Mouse (Mus musculus): ENCODE data around the gene Ccdc120. TPM values are rescaled to one million over a fixed set of nuclear protein-coding genes. Genes with fewer than 3 reads are reported as not detected.

The Ccdc120 gene
- polyA plus RNA-seq (2014; fragmentation: Nextera tagmentation; extraction: Ambion mirVana), result 14.1 and 15.4 TPM in 2 replicates

DNA sequence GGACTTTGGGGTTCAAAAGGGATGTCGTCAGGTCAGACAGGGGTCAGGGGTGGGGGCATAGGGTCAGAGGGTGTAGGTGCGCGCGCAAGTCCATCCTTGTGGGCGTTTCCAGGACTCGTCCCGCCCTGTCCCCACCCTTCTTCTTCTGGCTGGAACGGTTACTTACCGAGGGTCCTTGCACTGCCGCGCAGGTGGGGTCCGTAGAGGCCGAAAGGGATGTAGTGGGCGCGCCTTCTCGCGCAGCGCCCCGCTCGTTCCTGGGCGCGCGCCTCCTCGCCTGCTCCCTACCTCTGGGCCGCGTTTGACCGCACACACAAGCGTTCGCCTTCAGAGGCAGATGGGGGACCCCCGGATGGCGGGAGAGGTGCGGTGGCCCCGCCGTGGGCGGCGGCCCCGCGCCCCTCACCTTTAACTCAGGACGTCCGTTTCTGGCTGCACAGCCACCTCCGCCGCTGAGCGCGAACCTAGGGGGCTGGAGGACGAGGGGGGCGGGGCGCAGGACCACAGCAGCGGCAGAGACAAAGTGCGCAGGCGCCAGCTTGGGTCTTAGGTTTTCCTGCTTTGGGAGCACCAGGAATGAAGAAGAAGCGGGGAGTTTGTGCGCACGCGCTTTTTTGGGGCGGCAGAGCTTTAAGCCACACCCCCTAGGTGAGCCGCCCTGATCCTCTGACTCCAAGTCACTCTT lies at the start of gene Ccdc120:
Gene Ccdc120, minus strand, starts transcription at position 474 of the 685 bp plus-strand sequence.
- WGBS, result 9% methylated on average over 49 of the region's 56 CpGs
- H3K9ac ChIP-seq (ENCODE audit: low read length), result peak within 1 kb of the TSS; percentile 45
- no peaks in the 10 kb centered on the region for H3K4me1 ChIP-seq (replicated peaks; ENCODE audit: control insufficient read depth, insufficient read depth, low read length)
- no peaks in the 10 kb centered on the region for H3K9me3 ChIP-seq (ENCODE audit: control insufficient read depth, low read length)
- H3K4me2 ChIP-seq (ENCODE audit: low read length), result peak within 1 kb of the TSS; percentile 48
- H3K27me3 ChIP-seq (replicated peaks; ENCODE audit: control insufficient read depth, insufficient read depth, low read length), result no peaks in the 10 kb centered on the region
- DNase-seq (ENCODE audit: low spot score) (peak; percentile 73), ATAC-seq (replicated peaks; ENCODE audit: low FRiP score, low TSS enrichment, low read depth) (peak; percentile 85)
- no peak within 1 kb of the TSS for H3K27ac ChIP-seq (ENCODE audit: low read depth)
- H3K36me3 ChIP-seq (ENCODE audit: control insufficient read depth, insufficient read depth, low read length), result no peaks in the 10 kb centered on the region
- H3K4me3 ChIP-seq (ENCODE audit: low read depth, low read length), result peak within 1 kb of the TSS; percentile 54

DNA sequence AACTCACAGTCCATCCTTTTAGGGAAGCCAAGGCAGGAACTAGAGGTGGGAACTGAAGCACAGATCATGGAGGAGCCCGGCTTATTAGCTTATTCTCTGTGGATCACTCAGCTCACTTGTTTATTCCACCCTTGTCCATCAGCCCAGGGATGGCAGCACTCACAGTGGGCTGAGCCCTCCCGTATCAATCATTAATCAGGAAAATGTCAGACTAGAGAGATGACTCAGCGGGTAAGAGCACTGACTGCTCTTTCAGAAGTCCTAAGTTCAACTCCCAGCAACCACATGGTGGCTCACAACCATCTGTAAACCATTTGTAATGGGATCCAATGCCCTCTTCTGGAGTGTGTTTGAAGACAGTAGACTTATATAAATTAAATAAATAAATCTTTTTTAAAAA lies 46.6 kb upstream of the Ccdc120 start:
- no peak for ATAC-seq (replicated peaks; ENCODE audit: low FRiP score, low TSS enrichment, low read depth)
- Histone ChIP-seq H3K4me2 (ENCODE audit: low read length) (no peak overlapping the region), H3K27me3 (replicated peaks; ENCODE audit: control insufficient read depth, insufficient read depth, low read length) (no peaks in the 10 kb centered on the region), H3K36me3 (ENCODE audit: control insufficient read depth, insufficient read depth, low read length) (peaks cover 23% of the 10 kb centered on the region), H3K4me3 (ENCODE audit: low read depth, low read length) (no peak overlapping the region), H3K27ac (ENCODE audit: low read depth) (no peak overlapping the region), H3K9ac (ENCODE audit: low read length) (no peak overlapping the region), H3K4me1 (replicated peaks; ENCODE audit: control insufficient read depth, insufficient read depth, low read length) (no peaks in the 10 kb centered on the region), H3K9me3 (ENCODE audit: control insufficient read depth, low read length) (no peaks in the 10 kb centered on the region)
- 82% methylated on average over 3 of the region's 3 CpGs for WGBS
- DNase-seq (ENCODE audit: low spot score), result no peak

DNA sequence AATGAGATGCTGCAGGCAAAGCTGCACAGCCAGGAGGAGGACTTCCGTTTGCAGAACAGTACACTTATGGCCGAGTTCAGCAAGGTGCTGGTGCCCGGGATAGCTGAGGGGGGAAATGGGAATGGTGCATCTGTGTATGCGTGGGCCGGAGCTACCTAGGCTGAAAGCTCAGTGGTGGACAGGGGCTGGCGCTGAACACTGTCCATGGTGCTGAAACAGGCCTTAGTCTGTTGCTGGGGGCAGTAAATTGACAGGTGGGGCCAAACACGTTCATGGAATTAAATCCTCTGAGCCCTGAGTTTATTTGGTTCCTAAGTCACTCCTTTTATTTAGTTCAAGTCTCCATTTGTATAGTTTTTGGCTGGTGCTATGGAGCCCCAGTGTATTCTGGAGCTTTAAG lies 44.3 kb upstream of the Ccdc120 start:
- no peak for ATAC-seq (replicated peaks; ENCODE audit: low FRiP score, low TSS enrichment, low read depth)
- no peaks in the 10 kb centered on the region for H3K27me3 ChIP-seq (replicated peaks; ENCODE audit: control insufficient read depth, insufficient read depth, low read length)
- peaks cover 9% of the 10 kb centered on the region for H3K36me3 ChIP-seq (ENCODE audit: control insufficient read depth, insufficient read depth, low read length)
- no peak overlapping the region for H3K9ac ChIP-seq (ENCODE audit: low read length)
- DNase-seq (ENCODE audit: low spot score), result peak; percentile 66
- WGBS, result 23% methylated on average over 7 of the region's 7 CpGs
- peaks cover 6% of the 10 kb centered on the region; the same call in 1 of the 2 replicates for H3K4me1 ChIP-seq (replicated peaks; ENCODE audit: control insufficient read depth, insufficient read depth, low read length)
- no peaks in the 10 kb centered on the region for H3K9me3 ChIP-seq (ENCODE audit: control insufficient read depth, low read length)
- H3K4me2 ChIP-seq (ENCODE audit: low read length), result no peak overlapping the region
- no peak overlapping the region for H3K4me3 ChIP-seq (ENCODE audit: low read depth, low read length)
- H3K27ac ChIP-seq (ENCODE audit: low read depth), result no peak overlapping the region

DNA sequence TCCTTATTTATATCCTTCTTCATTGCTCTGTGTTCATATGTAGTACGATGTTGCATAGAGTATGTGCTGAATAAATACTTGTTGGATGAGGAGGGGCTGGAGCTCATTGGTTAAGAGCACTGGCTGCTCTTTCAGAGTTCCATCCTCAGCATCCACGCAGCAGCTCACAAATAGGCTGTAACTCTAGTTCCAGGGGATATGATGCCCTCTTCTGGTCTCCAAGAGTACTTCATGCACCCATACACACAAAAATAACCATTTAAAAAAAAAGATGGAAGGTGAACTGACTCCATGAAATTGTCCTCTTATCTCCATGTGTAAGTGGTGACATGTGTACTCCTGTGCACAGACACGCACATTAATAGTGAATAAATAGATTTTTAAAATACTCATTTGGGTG lies 42.7 kb upstream of the Ccdc120 start:
- H3K4me1 ChIP-seq (replicated peaks; ENCODE audit: control insufficient read depth, insufficient read depth, low read length), result peaks cover 6% of the 10 kb centered on the region; the same call in 1 of the 2 replicates
- H3K9ac ChIP-seq (ENCODE audit: low read length), result no peak overlapping the region

DNA sequence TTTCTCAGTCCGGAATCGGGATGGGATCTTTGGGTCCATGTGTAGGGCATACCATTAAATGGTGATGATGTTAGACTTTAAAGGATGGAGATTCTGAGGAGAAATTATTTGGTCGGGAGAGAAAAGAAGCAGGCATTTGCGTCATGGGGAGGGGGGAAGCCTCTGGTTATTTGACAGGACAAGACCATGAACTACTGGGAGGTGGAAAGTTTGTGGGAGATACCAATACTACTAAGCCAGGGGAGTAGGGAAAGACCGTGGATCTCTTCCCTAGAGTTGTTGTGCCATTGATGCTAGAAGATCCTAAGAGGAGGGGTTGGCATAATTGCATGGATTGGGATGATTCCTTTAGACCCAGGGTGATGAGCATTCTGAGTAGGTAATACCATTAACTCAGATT lies 39.6 kb upstream of the Ccdc120 start:
- no peaks in the 10 kb centered on the region for H3K9me3 ChIP-seq (ENCODE audit: control insufficient read depth, low read length)
- peak overlapping the region; percentile 61 for H3K4me2 ChIP-seq (ENCODE audit: low read length)
- peak overlapping the region; percentile 48 for H3K9ac ChIP-seq (ENCODE audit: low read length)
- H3K27ac ChIP-seq (ENCODE audit: low read depth), result no peak overlapping the region
- H3K36me3 ChIP-seq (ENCODE audit: control insufficient read depth, insufficient read depth, low read length), result no peaks in the 10 kb centered on the region
- 19% methylated on average over 5 of the region's 5 CpGs for WGBS
- DNase-seq (ENCODE audit: low spot score) (no peak), ATAC-seq (replicated peaks; ENCODE audit: low FRiP score, low TSS enrichment, low read depth) (no peak)
- peaks cover 6% of the 10 kb centered on the region; the same call in 1 of the 2 replicates for H3K4me1 ChIP-seq (replicated peaks; ENCODE audit: control insufficient read depth, insufficient read depth, low read length)
- peak overlapping the region; percentile 54 for H3K4me3 ChIP-seq (ENCODE audit: low read depth, low read length)
- no peaks in the 10 kb centered on the region for H3K27me3 ChIP-seq (replicated peaks; ENCODE audit: control insufficient read depth, insufficient read depth, low read length)

More for the DNA sequence above, 42.7 kb upstream of the Ccdc120 start:
- no peak overlapping the region for H3K4me3 ChIP-seq (ENCODE audit: low read depth, low read length)
- H3K9me3 ChIP-seq (ENCODE audit: control insufficient read depth, low read length), result no peaks in the 10 kb centered on the region
- H3K4me2 ChIP-seq (ENCODE audit: low read length), result no peak overlapping the region
- no peak for ATAC-seq (replicated peaks; ENCODE audit: low FRiP score, low TSS enrichment, low read depth)
- no peaks in the 10 kb centered on the region for H3K27me3 ChIP-seq (replicated peaks; ENCODE audit: control insufficient read depth, insufficient read depth, low read length)
- H3K36me3 ChIP-seq (ENCODE audit: control insufficient read depth, insufficient read depth, low read length), result no peaks in the 10 kb centered on the region
- no peak for DNase-seq (ENCODE audit: low spot score)
- no peak overlapping the region for H3K27ac ChIP-seq (ENCODE audit: low read depth)
- WGBS, result 46% methylated on average over 3 of the region's 3 CpGs

DNA sequence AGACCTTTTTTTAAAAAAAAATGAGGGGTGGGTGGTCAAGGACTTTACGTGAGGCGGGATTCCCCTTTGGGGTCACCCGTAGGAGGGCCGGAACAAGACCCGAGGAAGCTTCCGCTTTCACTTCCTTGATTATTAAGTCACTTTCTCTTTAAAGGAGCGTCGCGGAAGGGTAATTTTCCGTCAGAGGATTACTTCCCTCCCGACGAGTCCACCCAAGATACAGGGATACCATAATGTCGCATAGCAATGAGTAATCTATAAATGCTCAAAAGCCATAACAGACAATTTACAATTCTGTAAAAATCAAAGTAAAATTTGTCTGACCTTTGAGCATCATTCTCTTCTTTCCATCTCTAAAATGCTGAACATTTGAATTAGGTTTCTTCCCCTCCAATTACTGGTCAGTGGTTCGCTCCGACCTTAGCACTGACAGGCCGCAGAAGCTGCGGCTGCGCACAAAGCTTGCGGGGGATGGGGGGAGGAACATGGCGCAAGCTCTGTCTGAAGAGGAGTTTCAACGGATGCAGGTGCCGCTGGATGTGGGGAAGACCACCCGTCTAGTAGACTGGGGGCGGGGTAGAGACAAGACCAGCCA lies 38.9 kb upstream of the Ccdc120 start, which contains the start of gene Gripap1:
Gene Gripap1, plus strand, starts transcription at position 224 of the 595 bp plus-strand sequence.
- peak within 1 kb of the TSS; percentile 61 for H3K4me2 ChIP-seq (ENCODE audit: low read length)
- H3K27me3 ChIP-seq (replicated peaks; ENCODE audit: control insufficient read depth, insufficient read depth, low read length), result no peaks in the 10 kb centered on the region
- peak within 1 kb of the TSS; percentile 48 for H3K9ac ChIP-seq (ENCODE audit: low read length)
- peaks cover 6% of the 10 kb centered on the region; the same call in 1 of the 2 replicates for H3K4me1 ChIP-seq (replicated peaks; ENCODE audit: control insufficient read depth, insufficient read depth, low read length)
- H3K36me3 ChIP-seq (ENCODE audit: control insufficient read depth, insufficient read depth, low read length), result no peaks in the 10 kb centered on the region
- ATAC-seq (replicated peaks; ENCODE audit: low FRiP score, low TSS enrichment, low read depth) (peak; percentile 81), DNase-seq (ENCODE audit: low spot score) (peak; percentile 65)
- H3K4me3 ChIP-seq (ENCODE audit: low read depth, low read length), result peak within 1 kb of the TSS; percentile 54
- H3K9me3 ChIP-seq (ENCODE audit: control insufficient read depth, low read length), result no peaks in the 10 kb centered on the region
- 10% methylated on average over 24 of the region's 24 CpGs for WGBS
- peak within 1 kb of the TSS; percentile 47; the same call in 1 of the 2 replicates for H3K27ac ChIP-seq (ENCODE audit: low read depth)

DNA sequence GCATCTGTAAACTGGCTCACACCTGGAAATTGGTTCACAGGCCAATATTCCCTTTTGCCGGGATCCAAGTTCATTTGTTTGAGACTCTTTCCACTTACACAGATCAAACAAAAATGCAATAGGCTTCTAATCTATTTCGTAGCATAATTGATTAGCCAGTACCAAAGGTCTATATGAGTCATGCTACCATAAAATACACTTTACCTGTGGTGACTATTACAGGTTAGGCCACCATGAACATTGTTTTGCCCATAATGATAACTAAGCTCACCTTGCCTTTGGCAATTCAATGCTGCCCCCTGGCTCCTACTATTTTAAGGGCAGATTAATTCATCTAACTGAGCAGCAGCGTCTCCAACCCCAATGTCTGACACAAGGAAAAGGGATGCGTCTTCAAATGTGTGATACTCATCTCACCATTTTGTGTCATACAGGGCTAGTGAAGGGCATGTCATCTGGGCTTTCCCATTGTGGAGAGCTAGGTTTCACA lies 31.9 kb upstream of the Ccdc120 start:
- Histone ChIP-seq H3K9me3 (ENCODE audit: control insufficient read depth, low read length) (no peaks in the 10 kb centered on the region), H3K36me3 (ENCODE audit: control insufficient read depth, insufficient read depth, low read length) (no peaks in the 10 kb centered on the region), H3K27ac (ENCODE audit: low read depth) (no peak overlapping the region), H3K27me3 (replicated peaks; ENCODE audit: control insufficient read depth, insufficient read depth, low read length) (no peaks in the 10 kb centered on the region), H3K4me3 (ENCODE audit: low read depth, low read length) (no peak overlapping the region), H3K9ac (ENCODE audit: low read length) (no peak overlapping the region), H3K4me1 (replicated peaks; ENCODE audit: control insufficient read depth, insufficient read depth, low read length) (no peaks in the 10 kb centered on the region), H3K4me2 (ENCODE audit: low read length) (no peak overlapping the region)
- WGBS, result 80% methylated on average over 4 of the region's 4 CpGs
- DNase-seq (ENCODE audit: low spot score) (no peak), ATAC-seq (replicated peaks; ENCODE audit: low FRiP score, low TSS enrichment, low read depth) (no peak)

DNA sequence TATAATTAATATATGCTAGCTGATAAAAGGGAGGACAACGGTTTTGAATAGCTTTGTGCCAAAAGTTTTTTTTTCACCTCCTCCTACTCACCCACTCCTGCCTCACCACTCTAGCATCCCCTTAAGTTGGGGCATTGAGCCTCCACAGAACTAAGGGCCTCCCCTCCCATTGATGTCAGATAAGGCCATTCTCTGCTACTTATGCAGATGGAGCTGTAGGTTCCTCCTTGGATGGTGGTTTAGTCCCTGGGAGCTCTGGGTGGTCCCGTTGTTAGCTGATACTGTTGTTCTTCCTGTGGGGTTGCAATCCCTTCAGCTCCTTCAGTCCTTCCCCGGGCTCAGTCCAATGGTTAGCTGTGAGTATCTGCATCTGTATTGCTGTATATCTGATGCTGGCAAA lies 28.6 kb upstream of the Ccdc120 start:
- no peak overlapping the region for H3K4me3 ChIP-seq (ENCODE audit: low read depth, low read length)
- 0 out of 2 replicates have a peak, but pooled peaks cover 5% of the 10 kb centered on the region for H3K36me3 ChIP-seq (ENCODE audit: control insufficient read depth, insufficient read depth, low read length)
- DNase-seq (ENCODE audit: low spot score) (no peak), ATAC-seq (replicated peaks; ENCODE audit: low FRiP score, low TSS enrichment, low read depth) (no peak)
- no peaks in the 10 kb centered on the region for H3K9me3 ChIP-seq (ENCODE audit: control insufficient read depth, low read length)
- H3K4me1 ChIP-seq (replicated peaks; ENCODE audit: control insufficient read depth, insufficient read depth, low read length), result no peaks in the 10 kb centered on the region
- no peaks in the 10 kb centered on the region for H3K27me3 ChIP-seq (replicated peaks; ENCODE audit: control insufficient read depth, insufficient read depth, low read length)
- no peak overlapping the region for H3K4me2 ChIP-seq (ENCODE audit: low read length)
- no peak overlapping the region for H3K9ac ChIP-seq (ENCODE audit: low read length)
- 16% methylated on average over 3 of the region's 3 CpGs for WGBS
- H3K27ac ChIP-seq (ENCODE audit: low read depth), result no peak overlapping the region

Measured in intestine, embryonic 14.5 days (tissue).